Mouse (Mus musculus) liver, embryonic 16.5 days (tissue): Measurements from ENCODE around the gene S1pr5. TPM values are rescaled to one million over a fixed set of nuclear protein-coding genes. Genes with fewer than 3 reads are reported as not detected.

ENCODE experiments used
- ATAC-seq: fragments of 200-750 bp; cut with Nextera tagmentation; 2 replicates; pipeline ENCODE4 v1.8.0; 2017; ENCODE audit warnings: low read depth, mild to moderate bottlenecking, moderate number of reproducible peaks, moderate library complexity
- H3K27ac ChIP-seq: fragments of 300-500 bp; sonication (generic); 2 replicates; pipeline ENCODE4 v1.5.1; 2014; ENCODE audit warnings: mild to moderate bottlenecking, low read length
- H3K27me3 ChIP-seq: fragments of 300-500 bp; sonication (generic); 2 replicates; pipeline ENCODE4 v1.6.1; 2014; ENCODE audit warnings: low read depth, low read length, mixed read lengths; ENCODE audit not compliant: control insufficient read depth, insufficient read depth
- H3K36me3 ChIP-seq: fragments of 300-500 bp; sonication (generic); 2 replicates; pipeline ENCODE4 v1.6.1; 2014; ENCODE audit warnings: mild to moderate bottlenecking; ENCODE audit not compliant: control insufficient read depth, insufficient read depth
- H3K4me1 ChIP-seq: fragments of 300-500 bp; sonication (generic); 2 replicates; pipeline ENCODE4 v1.6.1; 2014; ENCODE audit warnings: low read depth, low read length, mixed read lengths; ENCODE audit not compliant: control insufficient read depth
- H3K4me2 ChIP-seq: fragments of 300-500 bp; sonication (generic); 2 replicates; pipeline ENCODE4 v1.6.1; 2014; ENCODE audit warnings: low read depth, low read length, mixed read lengths
- H3K4me3 ChIP-seq: fragments of 300-500 bp; sonication (generic); 2 replicates; pipeline ENCODE4 v1.5.1; 2014; ENCODE audit warnings: low read depth, mild to moderate bottlenecking, low read length
- H3K9ac ChIP-seq: fragments of 300-500 bp; sonication (generic); 2 replicates; pipeline ENCODE4 v1.6.1; 2014; ENCODE audit warnings: low read depth, low read length
- H3K9me3 ChIP-seq: fragments of 300-500 bp; sonication (generic); replicated peaks from 2 replicates; pipeline ENCODE4 v1.6.1; 2016; ENCODE audit warnings: low read length; ENCODE audit not compliant: control insufficient read depth
- WGBS: fragments of 180-500 bp; shearing (Covaris S2); extraction: QIAGEN DNeasy Blood & Tissue Kit; methylation state at CpG from one replicate; pipeline ENCODE4 v1.1.7; 2014; ENCODE audit not compliant: insufficient replicate concordance; 5-methylcytosine and 5-hydroxymethylcytosine counted together
- polyA plus RNA-seq: library from polyadenylated mRNA; unstranded; fragments of >200 nt; fragmentation: Nextera tagmentation; extraction: Ambion mirVana; gene quantifications from 2 replicates; pipeline ENCODE4 v1.2.1, GENCODE M21; 2015

S1pr5 gene
- polyA plus RNA-seq, 1 experiment from 2014 or later, result 0.13 TPM

- Histone ChIP-seq H3K4me1 (peaks cover 19% of the 10 kb centered on the region), H3K9me3 (no peaks in the 10 kb centered on the region), H3K4me3 (peak overlapping the region; percentile 46), H3K4me2 (peak overlapping the region; percentile 60), H3K9ac (no peak overlapping the region), H3K27me3 (peaks cover 73% of the 10 kb centered on the region), H3K36me3 (no peaks in the 10 kb centered on the region), H3K27ac (no peak overlapping the region)
- no peak; the same call in 1 of the 2 replicates for ATAC-seq
- 1% methylated on average over 72 of the region's 72 CpGs for WGBS
Measured at GRCm38 (mm10) chr9:21244428-21245112, 3.7 kb downstream of the S1pr5 start.

GRCm38 (mm10) chr9:21243826-21244427, 4.3 kb downstream of the S1pr5 start:
- Histone ChIP-seq H3K4me2 (peak overlapping the region; percentile 60), H3K4me1 (peaks cover 23% of the 10 kb centered on the region), H3K27me3 (peaks cover 67% of the 10 kb centered on the region), H3K27ac (no peak overlapping the region), H3K36me3 (no peaks in the 10 kb centered on the region), H3K9ac (no peak overlapping the region), H3K4me3 (peak overlapping the region; percentile 46), H3K9me3 (no peaks in the 10 kb centered on the region)
- ATAC-seq, result no peak
- WGBS, result 10% methylated on average over 42 of the region's 42 CpGs

GRCm38 (mm10) chr9:21241343-21241742, 6.9 kb downstream of the S1pr5 start:
- peaks cover 31% of the 10 kb centered on the region for H3K4me1 ChIP-seq
- no peaks in the 10 kb centered on the region for H3K36me3 ChIP-seq
- H3K4me3 ChIP-seq, result no peak overlapping the region
- no peak overlapping the region for H3K4me2 ChIP-seq
- H3K27me3 ChIP-seq, result peaks cover 45% of the 10 kb centered on the region
- H3K27ac ChIP-seq, result no peak overlapping the region
- no peak overlapping the region for H3K9ac ChIP-seq
- 3% methylated on average over 11 of the region's 11 CpGs for WGBS
- ATAC-seq, result no peak
- no peaks in the 10 kb centered on the region for H3K9me3 ChIP-seq

GRCm38 (mm10) chr9:21239465-21239848, 8.8 kb downstream of the S1pr5 start:
- WGBS, result 21% methylated on average over 4 of the region's 4 CpGs
- Histone ChIP-seq H3K27ac (peak overlapping the region; percentile 95), H3K9ac (peak overlapping the region; percentile 97), H3K27me3 (peaks cover 26% of the 10 kb centered on the region), H3K9me3 (no peaks in the 10 kb centered on the region), H3K4me2 (peak overlapping the region; percentile 79), H3K36me3 (peaks cover 5% of the 10 kb centered on the region), H3K4me3 (peak overlapping the region; percentile 87), H3K4me1 (peaks cover 35% of the 10 kb centered on the region)
- ATAC-seq, result no peak

- Histone ChIP-seq H3K36me3 (peaks cover 8% of the 10 kb centered on the region), H3K9me3 (no peaks in the 10 kb centered on the region), H3K27ac (peak within 1 kb of the TSS; percentile 95), H3K4me2 (peak within 1 kb of the TSS; percentile 79), H3K27me3 (peaks cover 20% of the 10 kb centered on the region), H3K4me3 (peak within 1 kb of the TSS; percentile 87), H3K9ac (peak within 1 kb of the TSS; percentile 97), H3K4me1 (peaks cover 30% of the 10 kb centered on the region)
- ATAC-seq, result peak; percentile 90
- WGBS, result under 1% methylated on average over 87 of the region's 90 CpGs
Measured at GRCm38 (mm10) chr9:21238733-21239464, 9.3 kb downstream of the S1pr5 start, which contains the start of gene Keap1. TSS of gene Keap1 (minus strand) at chr9:21239361.

GRCm38 (mm10) chr9:21238004-21238732, 10.1 kb downstream of the S1pr5 start:
- H3K9ac ChIP-seq, result peak overlapping the region; percentile 97
- WGBS, result under 1% methylated on average over 31 of the region's 31 CpGs
- peak overlapping the region; percentile 79 for H3K4me2 ChIP-seq
- H3K9me3 ChIP-seq, result no peaks in the 10 kb centered on the region
- peaks cover 13% of the 10 kb centered on the region for H3K27me3 ChIP-seq
- peak overlapping the region; percentile 87 for H3K4me3 ChIP-seq
- peak overlapping the region; percentile 95 for H3K27ac ChIP-seq
- no peak for ATAC-seq
- H3K4me1 ChIP-seq, result peaks cover 29% of the 10 kb centered on the region
- peaks cover 15% of the 10 kb centered on the region for H3K36me3 ChIP-seq

GRCm38 (mm10) chr9:21237368-21238003, 10.8 kb downstream of the S1pr5 start:
- Histone ChIP-seq H3K9ac (peak overlapping the region; percentile 97), H3K36me3 (peaks cover 17% of the 10 kb centered on the region), H3K4me1 (peaks cover 29% of the 10 kb centered on the region), H3K27ac (peak overlapping the region; percentile 95), H3K27me3 (peaks cover 6% of the 10 kb centered on the region), H3K4me2 (peak overlapping the region; percentile 79), H3K4me3 (peak overlapping the region; percentile 87), H3K9me3 (no peaks in the 10 kb centered on the region)
- no peak for ATAC-seq
- WGBS, result 19% methylated on average over 19 of the region's 19 CpGs

GRCm38 (mm10) chr9:21236991-21237367, 11.3 kb downstream of the S1pr5 start:
- peaks cover 1% of the 10 kb centered on the region for H3K27me3 ChIP-seq
- H3K4me1 ChIP-seq, result peaks cover 29% of the 10 kb centered on the region
- H3K36me3 ChIP-seq, result peaks cover 17% of the 10 kb centered on the region
- peak overlapping the region; percentile 79 for H3K4me2 ChIP-seq
- no peaks in the 10 kb centered on the region for H3K9me3 ChIP-seq
- ATAC-seq, result no peak
- no peak overlapping the region for H3K27ac ChIP-seq
- H3K9ac ChIP-seq, result peak overlapping the region; percentile 97
- peak overlapping the region; percentile 87 for H3K4me3 ChIP-seq
- WGBS, result 73% methylated on average over 25 of the region's 25 CpGs
